Mouse (Mus musculus) yolk sac, embryonic 10.5 days (tissue): ENCODE data around the gene Hist1h1b.

Experiments
- DNase-seq: peaks from one replicate; pipeline ENCODE4 v3.0.0-alpha.2; 2017; ENCODE audit warnings: low spot score

The Hist1h1b gene

GRCm38 (mm10) chr13:21782361-21783254 lies 2.2 kb upstream of the Hist1h1b start:
- DNase-seq, result peak; percentile 71

DNA sequence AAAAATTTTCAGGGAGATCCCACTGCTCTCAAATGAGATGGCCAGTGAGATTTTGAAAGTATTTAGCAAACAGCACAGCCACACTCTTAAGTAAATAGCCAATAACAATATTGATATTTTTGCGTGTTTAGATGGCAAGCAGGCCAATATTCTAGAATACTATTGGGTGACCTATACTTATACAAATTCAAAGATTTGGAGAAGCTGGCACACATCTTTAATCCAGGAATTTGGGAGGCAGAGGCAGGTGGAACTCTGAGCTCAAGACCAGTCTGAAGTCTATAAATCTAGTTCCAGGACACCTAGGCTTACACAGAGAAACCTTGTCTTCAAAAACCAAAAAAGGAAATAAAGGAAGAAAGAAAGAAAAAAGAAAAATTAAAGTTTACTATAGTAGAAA lies 1.2 kb upstream of the Hist1h1b start:
- no peak for DNase-seq

- DNase-seq, result no peak
These were observed 663 bp upstream of the Hist1h1b start for GRCm38 (mm10) chr13:21781021-21781555.

- DNase-seq, result peak; percentile 85
These were observed 1.3 kb downstream of the Hist1h1b start for GRCm38 (mm10) chr13:21778814-21779766.

DNA sequence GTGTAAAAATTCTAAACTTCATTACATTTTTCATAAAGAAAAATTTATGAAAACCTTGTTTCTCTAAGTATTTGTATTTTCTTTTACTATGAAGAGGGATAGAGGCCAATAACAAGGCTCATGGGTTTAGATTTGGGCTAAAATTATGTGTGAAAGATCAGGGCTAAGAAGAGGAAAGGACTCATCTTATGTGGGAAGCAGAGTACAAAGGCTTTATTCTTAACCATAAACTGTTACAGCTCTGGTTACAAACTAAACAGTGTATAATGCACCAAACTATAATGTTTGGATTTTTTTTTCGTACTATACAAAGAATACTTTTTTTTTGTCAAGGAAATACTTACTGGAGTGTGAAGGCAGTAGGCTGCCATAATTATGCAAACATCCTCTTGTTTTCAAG lies 24.7 kb downstream of the Hist1h1b start:
- DNase-seq, result no peak

DNA sequence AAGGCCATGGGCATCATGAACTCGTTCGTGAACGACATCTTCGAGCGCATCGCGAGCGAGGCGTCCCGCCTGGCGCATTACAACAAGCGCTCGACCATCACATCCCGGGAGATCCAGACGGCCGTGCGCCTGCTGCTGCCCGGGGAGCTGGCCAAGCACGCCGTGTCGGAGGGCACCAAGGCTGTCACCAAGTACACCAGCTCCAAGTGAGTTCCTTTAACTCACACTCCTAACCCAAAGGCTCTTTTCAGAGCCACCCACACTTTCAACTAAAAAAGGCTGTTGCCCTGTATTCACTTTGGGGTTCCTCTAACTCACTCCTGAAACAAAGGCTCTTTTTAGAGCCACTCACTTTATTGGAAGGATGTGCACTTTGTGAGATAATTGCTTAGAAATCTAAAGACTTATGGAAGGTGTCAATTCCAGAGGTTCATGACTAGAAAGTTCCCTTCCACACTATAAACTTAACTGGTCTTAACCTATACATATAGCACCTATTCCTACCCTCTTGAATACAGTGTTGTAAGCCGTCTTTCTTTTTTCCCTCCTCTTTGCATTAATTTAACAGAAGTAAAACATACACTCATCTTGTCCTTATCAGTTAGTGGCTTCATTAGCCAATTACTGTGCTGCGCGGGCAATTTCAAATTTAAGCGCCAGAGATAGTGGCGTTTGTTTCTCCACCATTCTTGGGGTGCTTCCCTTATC lies 26.0 kb downstream of the Hist1h1b start:
- DNase-seq, result peak; percentile 51

GRCm38 (mm10) chr13:21753524-21754285 lies 26.7 kb downstream of the Hist1h1b start, which contains the start of the genes Hist1h2ak and Hist1h2bn:
TSS of gene Hist1h2ak (minus strand) at chr13:21753827.
TSS of gene Hist1h2bn (plus strand) at chr13:21754123.
- DNase-seq, result peak; percentile 92

DNA sequence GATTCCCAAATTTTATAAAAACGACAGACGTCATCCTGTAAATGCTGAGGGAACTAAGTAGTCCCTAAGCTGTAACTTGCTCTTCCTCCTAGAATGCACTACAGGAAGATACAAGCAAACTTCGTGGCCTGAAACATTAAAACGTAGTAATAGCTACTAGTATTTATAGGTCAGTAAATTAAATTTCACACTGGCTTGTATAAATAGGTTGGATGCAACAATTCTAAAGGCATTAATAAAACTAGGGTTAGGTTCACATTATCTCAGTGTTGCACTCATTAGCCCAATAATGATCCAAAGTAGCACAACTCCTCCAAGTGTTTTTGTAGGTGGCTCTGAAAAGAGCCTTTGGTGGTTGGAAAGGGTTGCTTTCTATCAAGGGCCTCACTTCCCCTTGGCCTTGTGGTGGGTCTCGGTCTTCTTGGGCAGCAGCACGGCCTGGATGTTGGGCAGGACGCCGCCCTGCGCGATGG lies 27.3 kb downstream of the Hist1h1b start:
- DNase-seq, result peak; percentile 51

DNA sequence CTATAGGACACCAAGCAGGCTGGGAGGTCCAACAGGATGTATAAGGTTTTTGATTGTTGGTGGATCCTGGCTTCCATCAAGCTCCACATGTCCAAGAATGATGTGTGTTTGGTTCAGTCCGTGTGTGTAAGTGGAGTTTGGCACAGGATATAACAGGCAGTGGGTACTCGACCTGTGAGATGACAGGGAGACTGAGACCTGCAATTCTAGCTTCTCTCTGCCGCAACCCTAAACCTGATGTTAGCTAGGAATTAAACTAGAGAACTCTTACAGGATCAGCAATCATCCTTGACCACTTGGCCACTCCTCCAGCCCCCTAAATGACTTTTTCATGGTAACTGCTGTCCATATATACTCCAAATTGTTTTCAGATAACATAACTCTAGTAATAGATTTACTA lies 28.1 kb downstream of the Hist1h1b start:
- peak; percentile 20 for DNase-seq

GRCm38 (mm10) chr13:21751827-21752226 lies 28.6 kb downstream of the Hist1h1b start:
- DNase-seq, result no peak

- DNase-seq, result no peak
These were observed 29.0 kb downstream of the Hist1h1b start for GRCm38 (mm10) chr13:21751417-21751816.

DNA sequence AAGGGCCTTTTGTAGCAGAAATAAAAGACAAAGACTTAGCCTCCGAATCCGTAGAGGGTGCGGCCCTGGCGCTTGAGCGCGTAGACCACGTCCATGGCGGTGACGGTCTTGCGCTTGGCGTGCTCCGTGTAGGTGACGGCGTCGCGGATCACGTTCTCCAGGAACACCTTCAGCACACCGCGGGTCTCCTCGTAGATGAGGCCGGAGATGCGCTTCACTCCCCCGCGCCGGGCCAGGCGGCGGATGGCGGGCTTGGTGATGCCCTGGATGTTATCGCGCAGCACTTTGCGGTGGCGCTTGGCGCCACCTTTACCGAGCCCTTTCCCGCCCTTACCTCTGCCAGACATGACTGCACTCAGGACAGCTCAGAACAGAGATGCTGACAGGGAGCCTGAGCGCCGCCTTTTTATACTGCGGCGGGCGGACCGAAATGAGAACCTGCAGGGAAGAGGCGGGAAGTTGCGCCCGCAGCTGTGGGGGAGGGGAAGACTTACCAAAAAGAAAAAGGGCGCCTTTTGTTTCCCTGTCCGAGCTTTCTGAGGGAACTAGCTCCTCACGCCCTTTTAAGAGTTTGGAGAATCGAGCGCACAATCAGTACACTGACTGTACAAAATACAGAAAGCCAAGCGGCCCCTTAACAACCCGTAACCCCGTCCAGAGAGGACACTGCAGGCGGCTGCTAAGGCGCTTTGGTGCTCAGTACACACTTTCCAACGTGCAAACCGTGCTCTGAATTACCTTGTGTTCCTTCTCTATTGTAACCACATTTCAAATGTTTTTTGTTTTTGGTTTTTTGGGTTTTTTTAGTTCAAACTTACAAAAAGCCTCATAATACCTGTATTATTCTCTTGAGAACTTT lies 30.0 kb downstream of the Hist1h1b start, which contains the start of gene Hist1h4k:
TSS of gene Hist1h4k (minus strand) at position 347 of the 859 bp plus-strand sequence.
- peak; percentile 94 for DNase-seq

GRCm38 (mm10) chr13:21749387-21750158 lies 30.9 kb downstream of the Hist1h1b start:
- peak; percentile 51 for DNase-seq

- DNase-seq, result no peak
These were observed 35.4 kb downstream of the Hist1h1b start for GRCm38 (mm10) chr13:21745006-21745405.

GRCm38 (mm10) chr13:21734906-21735767 lies 45.3 kb downstream of the Hist1h1b start, which contains the start of gene Hist1h4j:
TSS of gene Hist1h4j (plus strand) at chr13:21735064.
- DNase-seq, result peak; percentile 92

DNA sequence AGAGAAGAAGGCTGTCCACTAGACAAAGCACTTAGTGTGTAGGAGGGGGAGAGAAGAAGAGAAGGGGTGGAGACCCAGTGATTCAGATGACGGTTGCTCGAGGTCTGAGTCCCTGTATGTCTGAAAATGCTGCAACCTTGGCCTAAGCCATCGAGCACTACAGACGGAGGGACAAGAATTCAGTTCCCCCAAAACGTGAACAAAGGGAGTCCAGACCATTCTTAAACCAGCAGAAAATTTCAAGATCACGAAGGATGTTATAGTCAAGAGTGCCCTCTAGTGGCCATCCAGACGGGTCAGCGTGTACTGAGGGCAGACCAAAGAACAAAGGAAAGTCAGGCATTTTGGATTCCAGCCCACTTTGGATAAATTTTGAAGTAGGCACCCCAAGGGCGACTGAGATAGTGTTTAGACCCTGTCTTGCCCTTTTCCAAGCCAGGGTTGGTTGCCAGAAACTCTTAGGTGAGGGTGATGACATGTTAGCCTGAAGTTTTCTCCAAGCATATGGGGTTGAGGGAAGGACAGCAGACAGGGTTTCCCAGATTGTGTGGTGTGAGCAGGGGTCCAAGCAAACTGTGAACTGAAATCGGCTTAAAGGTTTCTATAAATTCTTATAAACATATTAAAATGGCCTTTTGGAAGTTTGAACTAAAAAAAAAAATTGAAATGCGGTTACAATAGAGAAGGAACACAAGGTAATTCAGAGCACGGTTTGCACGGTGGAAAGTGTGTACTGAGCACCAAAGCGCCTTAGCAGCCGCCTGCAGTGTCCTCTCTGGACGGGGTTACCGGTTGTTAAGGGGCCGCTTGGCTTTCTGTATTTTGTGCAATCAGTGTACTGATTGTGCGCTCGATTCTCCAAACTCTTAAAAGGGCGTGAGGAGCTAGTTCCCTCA lies 46.2 kb downstream of the Hist1h1b start:
- peak; percentile 85 for DNase-seq

DNA sequence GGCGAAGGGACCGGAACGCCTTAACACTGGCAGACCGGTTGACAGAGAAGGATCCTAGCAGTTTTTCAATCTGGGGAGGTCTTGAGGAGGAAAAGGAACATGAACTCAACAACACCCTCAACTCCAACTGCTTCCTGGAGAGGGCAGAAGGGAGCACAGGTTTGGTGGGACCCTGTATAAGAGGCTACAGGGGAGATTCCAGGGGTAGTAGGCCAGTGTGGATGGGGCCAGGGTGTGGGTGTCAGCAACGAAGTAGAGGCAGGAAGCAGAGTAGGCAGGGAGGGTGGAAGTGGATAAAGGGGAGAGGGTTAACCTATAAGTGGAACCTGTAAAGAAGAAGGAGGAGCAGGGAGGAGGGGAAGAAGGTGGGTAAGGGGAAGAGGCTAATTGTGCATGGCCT lies 47.0 kb downstream of the Hist1h1b start:
- DNase-seq, result no peak
